Mouse (Mus musculus) heart, postnatal 10 days (tissue): ENCODE measurements around the gene Fyb. TPM values are rescaled to one million over a fixed set of nuclear protein-coding genes. Genes with fewer than 3 reads are reported as not detected.

Experiments used
- DNase-seq, 2 experiments: peaks; one replicate each; pipeline ENCODE4 v3.0.0; 2021
- intact Hi-C: fragments of 180-260 bp; cut with DNase I; formaldehyde crosslinking; loops from one replicate; pipeline ENCODE4 v1.15.1; 2025
- total RNA-seq, 2 experiments: library from RNA; stranded (reverse); gene quantifications; 2 replicates each; pipeline ENCODE4 v1.2.3; 2021

The Fyb gene
- total RNA-seq, result 10 to 100 TPM; 10.3 to 13.2 TPM

DNA sequence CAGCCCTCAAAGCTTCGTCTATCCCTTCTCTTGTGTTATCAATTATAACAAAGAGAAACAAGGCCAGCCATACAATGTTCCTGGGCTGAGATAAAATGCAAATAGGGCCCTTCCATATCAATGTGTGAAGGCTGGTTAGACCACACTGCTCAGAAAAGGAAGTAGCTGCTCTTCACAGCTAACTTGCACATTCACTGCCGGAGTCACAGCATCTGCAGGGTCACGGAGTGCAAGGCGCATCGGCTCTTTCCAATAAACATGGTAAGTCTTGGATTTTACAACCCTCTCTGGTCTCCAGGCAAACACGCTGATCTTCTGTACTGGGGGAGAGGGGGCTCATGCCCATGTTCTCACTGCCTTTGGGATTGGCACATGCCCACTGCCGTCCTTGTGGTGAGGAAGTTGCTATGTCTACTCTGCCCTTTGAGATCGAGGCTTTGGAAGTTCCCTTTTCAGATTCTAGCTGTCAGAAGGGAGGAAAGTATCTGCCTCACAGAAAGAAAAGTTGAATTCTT is at the start of gene Fyb:
TSS of gene Fyb (plus strand) at position 201 of the 515 bp plus-strand sequence.
- peak in 1 of 2 experiments; percentile 6 for DNase-seq

DNA sequence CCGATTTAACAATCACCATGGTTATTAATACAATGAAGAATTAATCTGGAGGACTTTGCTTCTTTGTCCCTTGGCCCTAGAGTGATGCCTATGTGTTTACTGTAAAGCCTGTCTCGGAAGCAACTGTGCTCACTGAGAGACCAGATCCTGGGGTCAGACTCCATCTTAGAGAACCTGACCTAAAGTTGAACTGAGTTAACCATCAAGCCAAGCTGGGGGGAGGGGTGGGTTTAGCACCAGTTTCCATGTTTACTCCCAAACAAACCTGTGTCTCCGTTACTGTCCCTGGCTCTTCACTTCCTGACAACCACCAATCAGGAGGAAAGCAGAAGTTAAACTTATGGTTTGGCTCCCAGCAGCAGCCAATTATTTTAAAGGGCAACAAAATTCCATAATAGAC is 39.1 kb upstream of the Fyb start:
- DNase-seq, result no peak
- intact Hi-C loops, result no loop called here

More for the DNA sequence above, at the start of gene Fyb:
- intact Hi-C loops, result no loop called here

DNA sequence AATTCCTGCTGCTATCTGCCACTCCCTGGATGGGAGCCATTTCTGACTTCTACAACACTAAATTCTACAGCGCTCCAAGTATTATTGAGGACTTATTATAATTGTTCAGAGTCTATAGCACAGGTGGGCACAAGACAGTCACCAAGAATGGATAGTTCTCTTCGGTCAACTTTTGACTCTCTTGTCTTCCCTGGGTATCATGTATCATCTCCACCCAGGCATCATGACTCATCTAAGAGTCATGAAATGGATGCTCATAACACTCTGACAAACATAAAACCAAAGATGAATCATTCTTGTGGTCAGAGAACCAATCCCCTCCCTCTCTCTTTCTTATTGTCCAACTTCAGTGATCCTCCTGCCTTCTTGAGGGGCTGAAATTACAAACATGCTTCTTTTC is 30.3 kb upstream of the Fyb start:
- intact Hi-C loops, result no loop called here
- DNase-seq, result no peak

DNA sequence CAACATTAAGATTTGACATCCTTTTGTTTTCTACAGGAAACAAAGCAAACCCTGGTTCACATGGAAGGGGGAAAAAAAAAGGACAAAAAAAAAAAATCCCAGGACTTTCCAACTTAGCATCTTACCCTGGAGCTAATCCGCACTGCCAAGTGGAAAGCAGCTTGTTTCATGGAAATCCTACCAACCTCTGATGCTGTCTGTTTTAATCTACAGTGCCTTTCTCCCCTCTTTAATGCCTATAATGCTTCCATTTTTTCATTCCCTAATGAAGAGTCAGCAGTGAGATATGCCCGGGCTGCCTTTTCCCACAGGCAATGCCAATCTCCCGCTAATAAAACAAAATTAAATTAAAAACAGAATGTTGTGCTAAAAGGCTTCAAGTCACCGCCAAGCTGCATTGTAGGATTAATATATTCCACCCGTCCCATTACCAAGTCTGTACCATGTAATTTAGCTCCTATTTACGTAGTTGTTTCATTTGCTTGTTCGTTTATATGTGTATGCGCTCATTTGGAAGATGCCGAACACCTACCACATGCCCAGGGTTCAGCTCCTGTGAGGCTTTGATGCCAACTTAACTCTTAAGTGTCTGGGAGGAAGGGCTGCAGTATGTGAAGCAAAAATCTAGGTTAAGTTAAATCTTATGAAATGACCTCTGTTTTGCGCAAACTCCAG is 24.1 kb upstream of the Fyb start:
- intact Hi-C loops, result no loop called here
- DNase-seq, result no peak

DNA sequence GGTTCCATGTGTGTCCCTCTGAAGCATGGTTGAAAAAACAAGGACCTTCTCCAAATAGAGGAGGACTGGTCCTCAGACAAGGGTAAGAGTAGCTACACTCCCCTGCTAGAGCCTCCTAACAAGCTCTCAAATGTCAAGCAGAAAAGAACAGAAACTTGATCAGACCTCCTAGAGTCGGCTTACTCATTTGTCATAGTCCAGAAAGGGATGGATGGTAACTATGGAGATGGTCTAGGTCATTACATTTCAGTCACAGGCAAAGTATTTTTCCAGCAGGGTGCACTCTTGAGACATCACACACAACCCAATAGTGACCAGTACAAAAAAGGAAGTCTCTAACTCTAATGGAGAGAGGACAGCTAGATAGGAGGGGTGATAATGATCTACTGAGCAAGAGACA is 21.9 kb upstream of the Fyb start:
- DNase-seq, result peak; percentile 29 to 31
- intact Hi-C loops, result loop anchor here (2.0 to 5.0 kb wide), 2 partner anchors 70 to 127 kb away; no protein-coding TSS in a partner anchor

DNA sequence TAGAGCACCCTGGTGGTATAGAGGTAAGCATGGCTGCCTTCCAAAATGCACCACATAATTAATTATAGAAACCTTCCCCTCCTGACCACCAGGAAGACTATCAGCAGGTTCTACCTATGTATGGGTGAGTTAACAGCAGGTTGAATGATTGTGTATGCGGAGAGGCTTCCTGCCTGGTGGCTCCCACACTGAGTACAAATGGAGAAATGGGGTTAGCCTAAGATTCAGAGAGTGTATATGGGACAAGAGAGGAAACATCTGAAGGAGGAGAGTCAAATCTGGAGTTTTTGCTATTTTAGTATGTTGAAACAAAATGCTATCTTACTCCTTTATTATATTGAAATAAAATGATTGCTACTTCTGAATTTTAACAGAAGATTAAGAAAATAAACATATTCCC is 5.1 kb upstream of the Fyb start:
- DNase-seq, result no peak

DNA sequence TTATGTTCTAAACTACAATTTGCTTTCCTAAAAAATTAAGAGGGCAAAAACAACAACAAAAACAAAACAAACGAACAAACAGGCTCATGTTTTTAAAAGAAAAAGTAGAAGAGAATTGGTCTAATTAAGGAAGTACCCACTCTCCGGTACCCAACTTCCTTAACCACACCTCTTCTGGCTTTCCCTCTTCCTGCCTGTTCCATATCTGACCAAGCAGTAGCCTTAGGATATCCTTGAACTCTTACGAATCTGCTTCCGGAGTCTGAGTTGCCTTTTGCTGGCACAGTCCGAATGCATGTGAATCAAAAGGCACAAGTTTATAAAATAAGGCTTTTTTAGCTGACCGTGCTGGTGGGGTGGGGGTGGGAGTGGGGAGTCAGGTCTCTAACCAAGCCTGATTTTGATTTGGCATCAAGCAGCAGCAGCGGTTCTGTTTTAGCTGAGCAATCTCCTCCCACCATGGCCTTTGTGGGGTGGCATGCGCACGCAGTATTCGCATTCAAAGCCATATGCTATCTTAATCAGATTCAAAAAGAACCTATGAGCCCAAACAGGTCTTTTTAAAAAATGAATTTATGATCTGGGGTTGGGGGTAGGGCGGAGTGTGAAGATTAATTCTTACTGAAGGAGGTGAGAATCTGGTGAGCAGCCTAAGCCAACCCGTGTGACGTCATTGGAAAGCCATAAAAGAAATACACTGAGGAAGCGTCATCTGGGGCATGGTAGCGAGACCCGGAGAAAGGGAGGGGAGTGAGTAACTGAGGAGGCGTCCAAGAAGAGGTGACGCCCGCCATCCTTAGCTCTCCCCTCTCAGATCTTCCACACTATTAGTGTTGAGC is 3.0 kb upstream of the Fyb start:
- intact Hi-C loops, result no loop called here
- no peak for DNase-seq

More for the DNA sequence above, 5.1 kb upstream of the Fyb start:
- intact Hi-C loops, result no loop called here

DNA sequence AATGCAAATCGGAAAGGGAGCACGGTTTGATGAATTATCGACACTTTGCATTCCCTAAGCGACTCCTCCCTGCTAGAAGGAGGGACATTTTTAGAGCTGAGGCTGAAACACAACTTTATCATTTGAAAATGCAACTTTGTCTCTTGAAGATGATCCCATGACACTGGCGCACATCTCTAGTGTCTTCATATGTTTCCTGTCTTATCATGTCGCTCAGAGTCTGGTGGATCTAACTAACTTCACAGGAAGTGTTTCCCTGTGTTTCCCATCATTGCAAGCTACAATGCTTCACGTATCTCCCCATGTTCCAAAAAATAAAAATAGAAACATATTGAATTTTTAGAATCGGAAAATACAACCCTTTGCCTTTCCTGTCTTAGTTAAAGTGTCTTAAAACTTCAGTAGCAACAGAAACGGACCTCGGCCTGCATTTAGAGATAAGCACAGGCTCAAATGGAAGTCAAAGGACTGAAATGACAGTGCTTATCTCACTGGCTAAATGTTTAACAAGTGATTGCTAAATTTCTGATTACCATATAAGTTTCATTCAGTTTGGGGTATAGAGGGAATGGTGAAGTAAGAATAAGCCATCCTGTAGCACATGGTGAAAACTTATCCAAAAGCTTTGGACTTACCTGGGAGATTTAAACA is 2.0 kb upstream of the Fyb start:
- intact Hi-C loops, result no loop called here

DNA sequence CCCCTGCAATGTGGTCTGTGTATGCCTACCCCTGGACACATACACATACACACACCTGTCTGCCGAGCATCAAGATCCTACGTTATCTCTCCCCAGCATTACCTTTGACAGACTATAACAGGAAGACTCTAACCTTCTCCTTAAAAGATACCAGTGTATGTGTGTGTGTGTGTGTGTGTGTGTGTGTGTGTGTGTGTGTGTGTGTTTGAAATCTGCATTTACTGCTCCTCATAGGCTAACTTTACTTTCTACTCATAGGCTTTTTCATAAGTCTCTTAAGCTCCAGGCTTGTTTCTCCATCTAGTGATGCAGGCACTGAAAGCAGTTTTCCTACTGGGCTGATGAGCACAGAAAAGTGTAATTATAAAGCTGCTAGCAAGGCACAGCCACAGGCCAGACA is 2.1 kb downstream of the Fyb start:
- intact Hi-C loops, result no loop called here
- no peak for DNase-seq

More for the DNA sequence above, 2.0 kb upstream of the Fyb start:
- DNase-seq, result no peak

DNA sequence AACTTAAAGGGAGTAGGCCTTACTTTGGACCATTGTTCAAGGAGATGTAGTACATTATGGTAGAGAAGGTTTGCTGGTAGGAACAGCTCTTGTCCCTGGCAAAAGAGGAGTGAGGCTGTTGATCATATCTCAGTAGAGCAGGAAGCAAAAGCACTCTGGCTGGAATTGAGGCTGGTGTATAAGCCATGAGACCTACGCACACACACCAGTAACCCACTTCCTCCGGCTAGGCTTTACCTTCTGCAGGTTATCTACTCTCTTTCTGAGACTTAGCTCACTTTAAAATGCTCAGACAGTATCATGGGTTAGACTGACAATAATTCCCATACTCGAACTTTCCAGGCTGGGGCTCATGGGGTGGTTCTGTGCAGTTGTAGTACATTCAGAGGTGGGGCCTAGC is 2.7 kb downstream of the Fyb start:
- DNase-seq, result no peak
- intact Hi-C loops, result no loop called here

DNA sequence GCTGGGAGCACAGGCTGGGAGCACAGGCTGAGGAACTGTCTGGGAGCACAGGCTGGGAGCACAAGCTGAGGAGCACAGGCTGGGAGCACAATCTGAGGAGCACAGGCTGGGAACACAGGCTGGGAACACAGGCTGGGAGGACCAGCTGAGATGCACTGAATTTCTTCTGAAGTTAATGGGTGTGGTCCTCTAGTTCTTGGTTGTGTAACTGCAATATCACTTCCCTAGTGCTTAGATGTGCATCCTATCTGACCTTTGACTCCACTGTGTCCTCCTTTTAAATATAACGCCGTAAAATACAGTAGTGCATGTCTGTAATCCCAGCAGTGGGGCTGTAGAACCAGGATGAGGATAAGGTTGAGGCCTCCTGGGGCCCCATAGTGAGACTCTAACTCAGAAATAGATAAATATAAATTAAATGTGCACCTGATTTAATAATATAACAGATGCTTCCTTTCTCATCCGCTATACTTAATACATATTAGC is 11.2 kb downstream of the Fyb start:
- DNase-seq, result no peak
- intact Hi-C loops, result no loop called here

DNA sequence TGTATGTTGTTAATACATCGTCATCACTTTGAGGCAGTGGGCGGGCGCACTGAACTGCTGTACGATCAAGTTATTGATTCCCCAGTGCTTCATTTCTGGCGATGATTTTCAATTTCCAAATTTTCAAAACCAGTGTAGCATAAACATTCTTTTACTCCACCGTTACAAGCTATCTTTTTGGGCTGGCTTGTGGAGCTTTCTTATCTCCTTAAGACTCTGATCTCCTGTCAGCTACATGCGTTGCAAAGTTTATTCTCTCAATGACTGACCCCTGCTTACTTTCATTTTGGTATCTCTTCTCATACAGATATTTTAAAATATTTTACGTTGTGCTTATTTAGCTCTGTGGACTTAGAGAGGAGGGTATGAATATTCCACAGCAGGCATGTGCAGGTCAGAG is 11.9 kb downstream of the Fyb start:
- intact Hi-C loops, result no loop called here
- DNase-seq, result no peak

DNA sequence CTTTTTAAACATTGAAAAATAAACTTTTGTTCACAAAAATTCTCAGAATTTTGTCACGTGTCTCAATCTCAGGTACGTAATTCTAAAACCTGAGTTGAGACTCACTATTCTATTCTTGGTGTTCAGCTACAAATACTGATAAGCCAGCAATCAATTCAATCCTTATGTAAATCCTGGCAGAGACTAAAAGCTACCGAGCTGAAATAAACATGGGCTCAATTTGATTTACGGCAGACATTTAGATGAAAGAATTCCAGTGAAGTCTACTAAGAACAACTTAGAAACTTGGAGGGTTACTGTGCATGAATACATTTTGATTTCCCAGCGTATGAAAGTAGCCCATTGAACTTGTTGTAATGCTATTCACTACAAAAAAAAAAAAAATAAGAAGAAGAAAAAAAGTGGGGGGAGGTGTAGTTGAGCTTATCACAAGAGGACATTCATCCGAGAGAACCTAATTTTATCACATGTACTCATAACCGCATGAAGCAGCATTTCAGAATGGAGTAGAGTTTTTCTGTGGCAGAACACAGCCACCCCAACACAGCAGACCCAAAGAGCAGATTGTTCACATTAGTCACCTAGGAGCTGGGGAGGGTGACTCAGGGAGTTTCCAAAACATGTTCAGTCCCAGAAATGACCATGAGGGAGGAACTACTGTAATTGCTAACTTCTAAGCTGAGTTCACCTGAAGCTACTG is 17.1 kb downstream of the Fyb start:
- intact Hi-C loops, result no loop called here
- DNase-seq, result no peak

DNA sequence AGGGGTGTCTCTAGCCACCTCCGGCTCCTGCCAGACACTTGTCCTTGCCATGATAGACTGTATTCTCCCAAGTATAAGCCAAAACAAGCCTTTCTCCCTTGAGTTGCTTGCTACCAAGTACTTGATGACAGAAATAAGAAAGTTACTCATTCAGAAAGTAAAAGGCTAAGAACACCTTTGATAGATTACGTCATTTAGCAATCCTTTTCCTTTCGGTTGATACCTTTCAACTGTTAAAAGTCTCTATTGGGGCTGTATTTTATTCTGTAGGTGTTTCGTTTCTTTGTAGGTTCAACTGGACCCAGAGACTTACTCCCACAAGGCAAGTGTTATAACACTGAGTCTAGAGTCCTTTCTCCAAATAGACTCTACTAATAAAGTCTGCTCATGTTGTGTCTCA is 26.3 kb downstream of the Fyb start:
- no peak for DNase-seq
- intact Hi-C loops, result no loop called here

DNA sequence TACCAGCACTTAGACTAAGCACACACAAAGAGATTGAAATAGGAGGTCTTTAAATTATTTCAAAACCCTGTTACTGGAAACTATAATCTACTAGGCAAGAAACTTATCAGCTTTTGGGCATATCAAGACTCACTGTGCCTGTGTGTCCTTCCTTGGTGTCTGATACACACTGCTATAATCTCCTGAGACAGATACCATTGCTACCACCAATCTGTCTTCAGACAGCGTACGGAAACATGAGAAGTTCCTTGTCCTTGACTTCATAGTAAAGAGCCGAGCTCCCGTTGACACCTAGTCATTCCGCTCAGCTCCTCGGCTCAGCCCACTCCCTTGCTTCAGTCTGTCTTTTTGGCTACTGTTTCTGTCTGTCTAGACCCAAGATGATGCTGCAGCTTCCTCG is 29.2 kb downstream of the Fyb start:
- intact Hi-C loops, result no loop called here
- no peak for DNase-seq

DNA sequence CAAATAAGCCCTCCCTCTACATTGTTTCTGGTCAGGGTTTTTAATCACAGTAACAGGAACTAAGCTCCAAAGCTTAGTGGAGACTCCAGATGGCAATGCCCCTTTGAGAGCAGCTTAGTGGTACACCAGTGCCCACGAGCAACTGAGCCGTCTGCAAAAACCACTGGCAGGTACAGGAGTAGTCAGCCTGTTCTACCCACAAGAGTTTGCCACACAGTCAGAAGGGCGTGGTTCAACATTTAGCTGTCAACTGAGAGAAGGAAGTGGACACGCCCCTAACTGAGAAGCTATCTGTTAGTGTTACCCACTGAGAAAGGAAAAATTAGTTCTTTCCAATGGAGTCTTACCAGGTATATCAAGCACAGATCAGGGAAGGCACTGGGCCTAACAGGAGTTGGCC is 32.1 kb downstream of the Fyb start:
- intact Hi-C loops, result no loop called here
- no peak for DNase-seq

DNA sequence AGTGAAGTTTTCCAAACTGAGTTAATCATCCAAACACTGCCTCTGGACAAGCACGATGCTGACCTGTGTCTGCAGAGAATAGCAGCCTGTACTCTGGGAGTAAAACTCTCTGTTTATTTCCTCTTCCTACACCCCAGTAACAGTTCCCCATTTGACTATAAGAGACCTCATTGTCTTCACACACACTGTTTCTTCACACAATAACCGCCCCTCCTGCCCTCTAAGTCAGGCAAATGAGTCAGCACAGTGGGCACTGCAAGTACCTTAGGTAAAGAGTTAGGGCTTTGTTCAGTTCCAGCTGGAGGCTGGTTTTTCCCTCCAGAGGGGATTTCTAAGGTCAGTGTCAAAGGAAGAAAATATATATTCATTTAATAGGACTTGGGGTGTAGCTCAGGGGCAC is 32.9 kb downstream of the Fyb start:
- intact Hi-C loops, result no loop called here
- DNase-seq, result no peak

DNA sequence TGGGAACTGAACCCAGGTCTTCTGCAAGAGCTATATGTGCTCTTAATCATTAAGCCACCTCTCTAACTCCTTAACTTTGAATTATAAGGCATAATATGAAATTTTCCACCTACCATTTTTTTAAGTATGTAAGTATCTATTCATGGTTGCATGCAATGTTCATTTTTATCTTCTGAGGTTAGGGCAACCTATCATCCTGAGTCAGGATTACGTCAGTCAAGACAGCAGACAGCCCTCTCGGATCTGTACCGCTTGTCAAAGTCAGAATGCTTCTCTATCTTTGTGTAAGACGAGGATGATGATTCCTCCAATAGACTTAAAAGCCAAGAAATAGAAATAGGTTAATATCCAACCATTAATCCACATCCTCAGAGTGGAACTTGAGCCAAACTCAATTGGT is 33.6 kb downstream of the Fyb start:
- DNase-seq, result no peak
- intact Hi-C loops, result no loop called here

DNA sequence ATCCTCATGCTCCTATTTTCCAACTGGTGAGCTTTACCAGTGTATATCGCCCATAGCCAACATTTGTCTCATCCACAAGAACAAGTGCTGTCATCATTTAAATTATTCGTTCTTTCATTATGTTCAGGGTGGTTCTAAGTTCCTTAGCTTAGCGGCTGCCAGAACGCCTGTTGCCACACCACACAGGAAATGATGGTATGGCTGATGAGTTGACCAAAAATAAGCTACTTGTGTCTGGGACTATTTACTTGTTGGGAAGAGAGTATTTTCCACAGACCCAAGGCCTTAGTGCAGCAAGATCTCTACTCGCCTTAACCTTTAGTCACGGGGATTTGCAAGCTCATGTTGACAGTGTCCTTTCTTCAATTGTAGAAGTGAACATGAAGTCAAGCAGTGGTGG is 34.3 kb downstream of the Fyb start:
- no peak for DNase-seq

DNA sequence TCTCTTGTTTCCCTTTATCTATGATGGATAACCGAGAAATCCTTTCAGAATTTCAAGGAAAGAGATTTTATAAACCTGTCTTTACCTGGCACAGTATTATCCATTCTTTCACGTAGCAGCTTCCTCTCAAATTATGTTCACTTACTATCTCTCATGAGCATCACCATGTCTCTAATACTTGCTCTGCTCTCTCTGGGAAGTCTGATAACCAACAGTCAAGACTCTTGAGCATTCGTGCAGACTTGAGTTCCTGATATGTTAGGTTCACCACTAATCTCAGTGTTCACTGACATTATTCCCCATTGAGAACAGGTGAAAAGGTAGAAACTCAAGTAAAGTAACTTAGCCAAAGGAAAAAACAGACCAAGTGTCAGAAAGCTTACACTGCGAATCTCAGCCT is 34.9 kb downstream of the Fyb start:
- DNase-seq, result no peak
- intact Hi-C loops, result no loop called here

More for the DNA sequence above, 34.3 kb downstream of the Fyb start:
- intact Hi-C loops, result no loop called here

DNA sequence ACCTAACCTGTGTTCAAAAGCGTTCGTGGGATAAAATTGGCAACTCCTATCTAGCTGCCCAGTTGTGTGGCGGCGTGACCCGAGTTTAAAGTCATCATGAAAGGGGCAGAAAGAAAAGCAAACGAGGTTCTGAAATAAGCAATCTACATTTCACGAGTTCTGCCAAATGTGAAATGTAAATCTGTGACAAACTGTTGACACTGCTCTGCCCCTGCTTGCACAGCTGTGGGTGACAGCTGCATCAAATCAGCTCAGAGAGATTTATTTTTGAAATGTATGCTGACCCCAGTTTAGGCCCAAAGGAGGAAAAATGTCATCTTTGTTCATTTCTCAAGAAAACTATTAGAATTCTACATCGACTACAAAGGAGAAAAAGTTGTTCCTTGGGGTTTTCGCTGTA is 36.5 kb downstream of the Fyb start:
- intact Hi-C loops, result no loop called here
- DNase-seq, result no peak
